Mouse (Mus musculus): ENCODE measurements at regions not wholly inside any gene's neighbourhood (a gene's known extent, or its start where the extent isn't known, plus 50 kb on each side); places are given as distances from the start of the nearest gene placed in this dataset.

GRCm38 (mm10) chr16:30118876-30119275 is 54.7 kb downstream of the Hes1 start:
- H3K27ac ChIP-seq: no peak overlapping the region
- DNase-seq (ENCODE audit: low spot score in 2 of 2): no peak

GRCm38 (mm10) chr16:30120330-30121265 is 56.4 kb downstream of the Hes1 start:
- no peak overlapping the region for H3K4me3 ChIP-seq
- no peak for TF ChIP-seq CTCF (conservative IDR thresholded peaks at IDR 0.05)
- DNase-seq (ENCODE audit: low spot score in 2 of 2): no peak
- H3K27ac ChIP-seq: no peak overlapping the region

More at GRCm38 (mm10) chr16:30118876-30119275, 54.7 kb downstream of the Hes1 start:
- H3K4me3 ChIP-seq: no peak overlapping the region
- TF ChIP-seq CTCF (conservative IDR thresholded peaks at IDR 0.05): no peak

GRCm38 (mm10) chr16:30121596-30121995 is 57.4 kb downstream of the Hes1 start:
- no peak for DNase-seq (ENCODE audit: low spot score in 2 of 2)
- Histone ChIP-seq H3K27ac (no peak overlapping the region), H3K4me3 (no peak overlapping the region)
- TF ChIP-seq CTCF (conservative IDR thresholded peaks at IDR 0.05): no peak

- H3K27ac ChIP-seq: no peak overlapping the region
- no peak for TF ChIP-seq CTCF (conservative IDR thresholded peaks at IDR 0.05)
- no peak overlapping the region for H3K4me3 ChIP-seq
- no peak for DNase-seq (ENCODE audit: low spot score in 2 of 2)
Measured at GRCm38 (mm10) chr16:30122211-30123070, 58.3 kb downstream of the Hes1 start.

GRCm38 (mm10) chr16:30127015-30127414 is 62.8 kb downstream of the Hes1 start:
- no peak for TF ChIP-seq CTCF (conservative IDR thresholded peaks at IDR 0.05)
- DNase-seq (ENCODE audit: low spot score in 2 of 2): no peak
- H3K4me3 ChIP-seq: no peak overlapping the region

GRCm38 (mm10) chr16:30128787-30129186 is 64.6 kb downstream of the Hes1 start:
- Histone ChIP-seq H3K4me3 (no peak overlapping the region), H3K27ac (no peak overlapping the region)
- no peak for TF ChIP-seq CTCF (conservative IDR thresholded peaks at IDR 0.05)
- DNase-seq (ENCODE audit: low spot score in 2 of 2): no peak

More at GRCm38 (mm10) chr16:30127015-30127414, 62.8 kb downstream of the Hes1 start:
- H3K27ac ChIP-seq: no peak overlapping the region

- no peak for DNase-seq (ENCODE audit: low spot score in 2 of 2)
- no peak for TF ChIP-seq CTCF (conservative IDR thresholded peaks at IDR 0.05)
- Histone ChIP-seq H3K27ac (no peak overlapping the region), H3K4me3 (no peak overlapping the region)
Measured at GRCm38 (mm10) chr16:30129218-30130112, 65.3 kb downstream of the Hes1 start.

GRCm38 (mm10) chr16:30130113-30130471 is 65.9 kb downstream of the Hes1 start:
- Histone ChIP-seq H3K27ac (no peak overlapping the region), H3K4me3 (no peak overlapping the region)
- DNase-seq (ENCODE audit: low spot score in 2 of 2): no peak
- TF ChIP-seq CTCF (conservative IDR thresholded peaks at IDR 0.05): no peak

GRCm38 (mm10) chr16:30132086-30132485 is 67.9 kb downstream of the Hes1 start:
- no peak overlapping the region for H3K4me3 ChIP-seq
- no peak for TF ChIP-seq CTCF (conservative IDR thresholded peaks at IDR 0.05)
- DNase-seq (ENCODE audit: low spot score in 2 of 2): no peak
- no peak overlapping the region for H3K27ac ChIP-seq

- no peak for TF ChIP-seq CTCF (conservative IDR thresholded peaks at IDR 0.05)
- Histone ChIP-seq H3K27ac (no peak overlapping the region), H3K4me3 (no peak overlapping the region)
- no peak for DNase-seq (ENCODE audit: low spot score in 2 of 2)
Measured at GRCm38 (mm10) chr16:30134642-30135165, 70.5 kb downstream of the Hes1 start.

GRCm38 (mm10) chr16:30136849-30137248 is 72.7 kb downstream of the Hes1 start:
- DNase-seq (ENCODE audit: low spot score in 2 of 2): no peak
- no peak overlapping the region for H3K27ac ChIP-seq
- no peak for TF ChIP-seq CTCF (conservative IDR thresholded peaks at IDR 0.05)
- no peak overlapping the region for H3K4me3 ChIP-seq

GRCm38 (mm10) chr16:30137812-30138211 is 73.6 kb downstream of the Hes1 start:
- no peak for DNase-seq (ENCODE audit: low spot score in 2 of 2)
- Histone ChIP-seq H3K27ac (no peak overlapping the region), H3K4me3 (no peak overlapping the region)
- no peak for TF ChIP-seq CTCF (conservative IDR thresholded peaks at IDR 0.05)
